Mouse (Mus musculus) liver, embryonic 14.5 days (tissue): ENCODE measurements around the gene Nrarp. TPM values are rescaled to one million over a fixed set of nuclear protein-coding genes. Genes with fewer than 3 reads are reported as not detected.

ENCODE experiments used
- ATAC-seq: fragments of 200-750 bp; cut with Nextera tagmentation; 2 replicates; pipeline ENCODE4 v1.8.0; 2017; ENCODE audit warnings: moderate number of reproducible peaks, mild to moderate bottlenecking, moderate library complexity; ENCODE audit not compliant: insufficient read depth
- DNase-seq, 3 experiments: peaks; one replicate each; pipeline ENCODE4 v3.0.0-alpha.2; 2012 to 2013; ENCODE audit warnings: low read depth in 3 of 3, low spot score in 3 of 3
- H3K27ac ChIP-seq: fragments of 300-500 bp; sonication (generic); 2 replicates; pipeline ENCODE4 v1.5.1; 2014; ENCODE audit warnings: moderate library complexity, mild to moderate bottlenecking, control low read depth, inconsistent platforms
- H3K27me3 ChIP-seq: fragments of 300-500 bp; sonication (generic); 2 replicates; pipeline ENCODE4 v1.6.1; 2014; ENCODE audit warnings: mild to moderate bottlenecking, low read length, moderate library complexity; ENCODE audit not compliant: control insufficient read depth, insufficient read depth
- H3K36me3 ChIP-seq: fragments of 300-500 bp; sonication (generic); replicated peaks from 2 replicates; pipeline ENCODE4 v1.6.1; 2014; ENCODE audit warnings: low read depth; ENCODE audit not compliant: control insufficient read depth, insufficient read depth
- H3K4me1 ChIP-seq, 2 experiments: fragments of 200-500 bp in 1 of 2; fragments of 300-500 bp in 1 of 2; sonication (generic) in 1 of 2; replicated peaks; 2 replicates each; pipeline ENCODE4 v1.6.1; 2012 to 2014; ENCODE audit warnings: antibody characterized with exemption in 1 of 2, inconsistent platforms in 1 of 2, low read length in 1 of 2; ENCODE audit not compliant: control insufficient read depth in 2 of 2, insufficient read depth in 2 of 2
- H3K4me2 ChIP-seq: fragments of 300-500 bp; sonication (generic); 2 replicates; pipeline ENCODE4 v1.6.1; 2014; ENCODE audit warnings: low read depth, mild to moderate bottlenecking, control low read depth, moderate library complexity
- H3K4me3 ChIP-seq, 2 experiments: fragments of 200-500 bp in 1 of 2; fragments of 300-500 bp in 1 of 2; sonication (generic) in 1 of 2; 2 replicates each; pipeline ENCODE4 v1.5.1; 2012 to 2014; ENCODE audit warnings: low read depth in 2 of 2, low read length in 2 of 2, mild to moderate bottlenecking in 2 of 2, control low read depth in 1 of 2, inconsistent platforms in 1 of 2, moderate library complexity in 1 of 2; ENCODE audit not compliant: insufficient read depth in 1 of 2
- H3K9ac ChIP-seq: fragments of 300-500 bp; sonication (generic); replicated peaks from 2 replicates; pipeline ENCODE4 v1.6.1; 2014; ENCODE audit warnings: mild to moderate bottlenecking, control low read depth, moderate library complexity
- H3K9me3 ChIP-seq: fragments of 300-500 bp; sonication (generic); 2 replicates; pipeline ENCODE4 v1.6.1; 2016; ENCODE audit warnings: low read length, mixed read lengths; ENCODE audit not compliant: control insufficient read depth
- CTCF ChIP-seq: IDR thresholded peaks from 2 replicates; pipeline ENCODE4 v1.5.1; 2016; ENCODE audit warnings: antibody characterized with exemption, low read depth, control low read depth
- EP300 ChIP-seq: IDR thresholded peaks from 2 replicates; pipeline ENCODE4 v1.6.1; 2016; ENCODE audit warnings: antibody characterized with exemption, low read depth
- WGBS: fragments of 180-500 bp; shearing (Covaris S2); extraction: QIAGEN DNeasy Blood & Tissue Kit; methylation state at CpG from one replicate; pipeline ENCODE4 v1.1.7; 2014; ENCODE audit not compliant: insufficient replicate concordance; 5-methylcytosine and 5-hydroxymethylcytosine counted together
- polyA plus RNA-seq, 2 experiments: library from polyadenylated mRNA; depleted of rRNA in 1 of 2; stranded (reverse) in 1 of 2; unstranded in 1 of 2; fragments of >200 nt; fragmentation: Nextera tagmentation in 1 of 2; extraction: Ambion mirVana in 1 of 2; gene quantifications; 2 replicates each; pipeline versions ENCODE4 v1.2.1 to v1.2.3; 2012 to 2014

The Nrarp gene
- polyA plus RNA-seq, 2 experiments, result 1.8 to 3.9 TPM

- H3K4me3 ChIP-seq, result peak overlapping the region; percentile 48 to 52
- TF ChIP-seq CTCF (no peak), EP300 (no peak)
- no peaks in the 10 kb centered on the region for H3K9me3 ChIP-seq
- no peaks in the 10 kb centered on the region for H3K27me3 ChIP-seq
- WGBS, result 35% methylated on average over 17 of the region's 17 CpGs
- H3K4me1 ChIP-seq, result peaks cover 8 to 14% of the 10 kb centered on the region in 2 experiments
- peaks cover 4% of the 10 kb centered on the region for H3K36me3 ChIP-seq
- DNase-seq, result no peak
- H3K9ac ChIP-seq, result peak overlapping the region; percentile 34; the same call in 1 of the 2 replicates
- H3K4me2 ChIP-seq, result peak overlapping the region; percentile 63
- H3K27ac ChIP-seq, result no peak overlapping the region
- no peak for ATAC-seq
These were observed 14.1 kb downstream of the Nrarp start for GRCm38 (mm10) chr2:25194486-25195171.

GRCm38 (mm10) chr2:25195211-25196156 is 14.9 kb downstream of the Nrarp start:
- peak overlapping the region; percentile 62 for H3K9ac ChIP-seq
- DNase-seq (no peak), ATAC-seq (peak; percentile 64)
- H3K4me3 ChIP-seq, result peak overlapping the region; percentile 48 to 52
- H3K4me1 ChIP-seq, result peaks cover 8 to 14% of the 10 kb centered on the region in 2 experiments
- H3K27me3 ChIP-seq, result no peaks in the 10 kb centered on the region
- H3K27ac ChIP-seq, result peak overlapping the region; percentile 77
- WGBS, result 4% methylated on average over 55 of the region's 55 CpGs
- peak overlapping the region; percentile 63 for H3K4me2 ChIP-seq
- TF ChIP-seq CTCF, result no peak
- H3K9me3 ChIP-seq, result no peaks in the 10 kb centered on the region
- H3K36me3 ChIP-seq, result peaks cover 13% of the 10 kb centered on the region

GRCm38 (mm10) chr2:25196172-25196954 is 15.8 kb downstream of the Nrarp start, which contains the start of gene Tor4a:
Gene Tor4a, minus strand, starts transcription at chr2:25196886.
- Histone ChIP-seq H3K27me3 (no peaks in the 10 kb centered on the region), H3K9me3 (no peaks in the 10 kb centered on the region), H3K4me3 (peak within 1 kb of the TSS; percentile 48 to 52), H3K36me3 (peaks cover 22% of the 10 kb centered on the region), H3K27ac (peak within 1 kb of the TSS; percentile 77), H3K9ac (peak within 1 kb of the TSS; percentile 62), H3K4me1 (peaks cover 8 to 14% of the 10 kb centered on the region in 2 experiments), H3K4me2 (peak within 1 kb of the TSS; percentile 63)
- WGBS, result 3% methylated on average over 8 of the region's 8 CpGs
- no peak for DNase-seq
- no peak for TF ChIP-seq CTCF
- TF ChIP-seq EP300, result no peak
- peak; percentile 68 for ATAC-seq

GRCm38 (mm10) chr2:25197191-25197590 is 16.6 kb downstream of the Nrarp start:
- Histone ChIP-seq H3K27ac (peak overlapping the region; percentile 77), H3K9me3 (no peaks in the 10 kb centered on the region), H3K9ac (no peak overlapping the region), H3K4me2 (peak overlapping the region; percentile 63), H3K27me3 (no peaks in the 10 kb centered on the region), H3K4me3 (no peak overlapping the region), H3K4me1 (peaks cover 8 to 14% of the 10 kb centered on the region in 2 experiments), H3K36me3 (peaks cover 30% of the 10 kb centered on the region)
- DNase-seq, result no peak
- WGBS, result 21% methylated on average over 2 of the region's 2 CpGs
- no peak for ATAC-seq
- TF ChIP-seq CTCF, result no peak
- no peak for TF ChIP-seq EP300
